12 mouse cellular contexts compared by ENCODE assay signal in genomic region chr15:95667209-95667608, GRCm38 (mm10). TPM values are rescaled to one million over a fixed set of nuclear protein-coding genes. Genes with fewer than 3 reads are reported as not detected.
DNase-seq lines count a peak whose midpoint lies in the region; ATAC-seq lines count a peak whose summit lies in the region.
"Had no signal": no experiment of that assay in that cellular context is flagged by ENCODE, and none has a peak within 500 bp of the region (broad histone marks: within the 10 kb centered on the region; RNA-seq: fewer than 3 reads in every experiment).

No protein-coding gene starts in this region.

- DNase-seq in cerebellum, adult 11-12 months: peak; percentile 28
- peak; percentile 24 to 46 for DNase-seq in left cerebral cortex, adult 18-20 months (ENCODE audit: low spot score in 2 of 2)
- DNase-seq in skeletal muscle tissue, adult 2 months (ENCODE audit: low read depth, low spot score): peak; percentile 13
- DNase-seq in urinary bladder, postnatal 4 days (ENCODE audit: low spot score in 2 of 2): no peak
- DNase-seq in embryo, embryonic 11 days: no peak

- ATAC-seq in cerebellum, adult (ENCODE audit: insufficient number of reproducible peaks, low FRiP score, low TSS enrichment): no peak
- ATAC-seq in midbrain, embryonic 16.5 days: peak; percentile 62
- no peak for ATAC-seq in midbrain, embryonic 13.5 days
- ATAC-seq: Patski had no signal

- no peak overlapping the region for H3K4me3 ChIP-seq in midbrain, embryonic 16.5 days (ENCODE audit: low read depth, low read length)
- H3K4me3 ChIP-seq in midbrain, embryonic 13.5 days (replicated peaks): no peak overlapping the region

- WGBS in midbrain, embryonic 16.5 days: 25% methylated on average over 8 of the region's 8 CpGs
- 21% methylated on average over 8 of the region's 8 CpGs for WGBS in midbrain, embryonic 13.5 days

- no peaks in the 10 kb centered on the region for H3K9me3 ChIP-seq in midbrain, embryonic 16.5 days (replicated peaks; ENCODE audit: control insufficient read depth, low read length, poor library complexity, severe bottlenecking)
- no peaks in the 10 kb centered on the region for H3K9me3 ChIP-seq in midbrain, embryonic 13.5 days

- H3K36me3 ChIP-seq in midbrain, embryonic 16.5 days (ENCODE audit: control insufficient read depth, insufficient read depth, low read length): no peaks in the 10 kb centered on the region
- H3K36me3 ChIP-seq in midbrain, embryonic 13.5 days: no peaks in the 10 kb centered on the region

- H3K27me3 ChIP-seq in midbrain, embryonic 16.5 days (ENCODE audit: control insufficient read depth, insufficient read depth, low read depth, low read length): no peaks in the 10 kb centered on the region
- H3K27me3 ChIP-seq in midbrain, embryonic 13.5 days: peaks cover 14% of the 10 kb centered on the region; the same call in 1 of the 2 replicates

- no peak overlapping the region; the same call in 1 of the 2 replicates for H3K27ac ChIP-seq in midbrain, embryonic 16.5 days (ENCODE audit: low read length)
- no peak overlapping the region for H3K27ac ChIP-seq in midbrain, embryonic 13.5 days

- H3K4me1 ChIP-seq in midbrain, embryonic 16.5 days (ENCODE audit: control insufficient read depth, insufficient read depth, low read length): no peaks in the 10 kb centered on the region
- H3K4me1 ChIP-seq in midbrain, embryonic 13.5 days (replicated peaks): no peaks in the 10 kb centered on the region

- no peak overlapping the region for H3K9ac ChIP-seq in midbrain, embryonic 16.5 days (ENCODE audit: low read depth, low read length)
- no peak overlapping the region for H3K9ac ChIP-seq in midbrain, embryonic 13.5 days (replicated peaks)

- no peak overlapping the region for H3K4me2 ChIP-seq in midbrain, embryonic 16.5 days (ENCODE audit: low read length)
- H3K4me2 ChIP-seq in midbrain, embryonic 13.5 days (replicated peaks): no peak overlapping the region

RNA-seq across cellular contexts. Expression of gene Dbx2, which starts 11.4 kb away (rescaled TPM):
- 7.8 and 12.2 TPM in 2 replicates for polyA plus RNA-seq in midbrain, embryonic 16.5 days (2015; fragmentation: Nextera tagmentation; extraction: Ambion mirVana)
- 0.49 and 1.5 TPM in 2 replicates for polyA plus RNA-seq in midbrain, embryonic 13.5 days (2015; fragmentation: Nextera tagmentation; extraction: Ambion mirVana)
- 10 to 100 TPM; 23.2 to 28.8 TPM for total RNA-seq in left cerebral cortex, adult 18-20 months (2021)
- total RNA-seq: liver, adult 2 months had no signal
- polyA plus RNA-seq: intestine, embryonic 14.5 days; liver, adult 2 months; Patski; spleen, adult 2 months had no signal

Comparison
In these comparisons a context has a peak if more than half of its experiments do, and no peak if none do; other contexts are left out.
1. DNase-seq: peak in cerebellum, adult 11-12 months (single experiment), left cerebral cortex, adult 18-20 months (2 of 2) and skeletal muscle tissue, adult 2 months (single experiment); none in urinary bladder, postnatal 4 days (0 of 2) and embryo, embryonic 11 days (single experiment).